Mouse (Mus musculus) lung, postnatal 0 days (tissue): ENCODE data around the gene Polr1b. TPM values are rescaled to one million over a fixed set of nuclear protein-coding genes. Genes with fewer than 3 reads are reported as not detected.

ENCODE experiments used
- ATAC-seq: fragments of 200-750 bp; cut with Nextera tagmentation; 2 replicates; pipeline ENCODE4 v1.8.0; 2017; ENCODE audit warnings: moderate library complexity
- DNase-seq: peaks from one replicate; pipeline ENCODE4 v3.0.0-alpha.2; 2016; ENCODE audit warnings: low spot score
- H3K27ac ChIP-seq: fragments of 300-500 bp; sonication (generic); 2 replicates; pipeline ENCODE4 v1.5.1; 2014; ENCODE audit warnings: antibody characterized with exemption, mild to moderate bottlenecking, low read length, mixed read lengths
- H3K27me3 ChIP-seq: fragments of 300-500 bp; sonication (generic); replicated peaks from 2 replicates; pipeline ENCODE4 v1.6.1; 2014; ENCODE audit warnings: low read length, mixed read lengths; ENCODE audit not compliant: insufficient read depth
- H3K36me3 ChIP-seq: fragments of 300-500 bp; sonication (generic); 2 replicates; pipeline ENCODE4 v1.6.1; 2014; ENCODE audit warnings: low read length, mixed read lengths; ENCODE audit not compliant: insufficient read depth
- H3K4me1 ChIP-seq: fragments of 300-500 bp; sonication (generic); 2 replicates; pipeline ENCODE4 v1.6.1; 2014; ENCODE audit warnings: antibody characterized with exemption, low read depth, low read length, mixed read lengths; ENCODE audit not compliant: insufficient read depth
- H3K4me2 ChIP-seq: fragments of 300-500 bp; sonication (generic); replicated peaks from 2 replicates; pipeline ENCODE4 v1.6.1; 2014; ENCODE audit warnings: low read depth, mild to moderate bottlenecking, low read length, moderate library complexity, mixed read lengths
- H3K4me3 ChIP-seq: fragments of 300-500 bp; sonication (generic); 2 replicates; pipeline ENCODE4 v1.5.1; 2014; ENCODE audit warnings: low read depth, low read length
- H3K9ac ChIP-seq: fragments of 300-500 bp; sonication (generic); replicated peaks from 2 replicates; pipeline ENCODE4 v1.6.1; 2014; ENCODE audit warnings: low read depth, mild to moderate bottlenecking
- H3K9me3 ChIP-seq: fragments of 300-500 bp; sonication (generic); 2 replicates; pipeline ENCODE4 v1.6.1; 2016; ENCODE audit warnings: low read length, mixed read lengths
- CTCF ChIP-seq: IDR thresholded peaks from 2 replicates; pipeline ENCODE4 v1.5.1; 2016; ENCODE audit warnings: antibody characterized with exemption, mild to moderate bottlenecking
- EP300 ChIP-seq: IDR thresholded peaks from 2 replicates; pipeline ENCODE4 v1.6.1; 2016; ENCODE audit warnings: antibody characterized with exemption, mild to moderate bottlenecking, control low read depth
- WGBS: fragments of 180-500 bp; shearing (Covaris S2); extraction: QIAGEN DNeasy Blood & Tissue Kit; methylation state at CpG from one replicate; pipeline ENCODE4 v1.1.7; 2014; 5-methylcytosine and 5-hydroxymethylcytosine counted together
- polyA plus RNA-seq: library from polyadenylated mRNA; unstranded; fragments of >200 nt; fragmentation: Nextera tagmentation; extraction: Ambion mirVana; gene quantifications from 2 replicates; pipeline ENCODE4 v1.2.1, GENCODE M21; 2015

Gene Polr1b
- polyA plus RNA-seq, 1 experiment from 2014 or later: 5.5 TPM

- WGBS: 59% methylated on average over 13 of the region's 13 CpGs
- TF ChIP-seq CTCF (peak; percentile 37), EP300 (no peak)
Measured at GRCm38 (mm10) chr2:129081097-129081496, 19.7 kb upstream of the Polr1b start.

GRCm38 (mm10) chr2:129083514-129083913, 17.3 kb upstream of the Polr1b start:
- H3K4me3 ChIP-seq: no peak overlapping the region
- ATAC-seq (no peak), DNase-seq (no peak)
- no peak overlapping the region for H3K9ac ChIP-seq
- peaks cover 3% of the 10 kb centered on the region; the same call in 1 of the 2 replicates for H3K36me3 ChIP-seq
- H3K27ac ChIP-seq: no peak overlapping the region
- no peak for TF ChIP-seq EP300
- no peak for TF ChIP-seq CTCF
- H3K4me2 ChIP-seq: no peak overlapping the region
- H3K27me3 ChIP-seq: no peaks in the 10 kb centered on the region
- H3K4me1 ChIP-seq: no peaks in the 10 kb centered on the region
- 87% methylated on average over 5 of the region's 5 CpGs for WGBS
- H3K9me3 ChIP-seq: no peaks in the 10 kb centered on the region

More at GRCm38 (mm10) chr2:129081097-129081496, 19.7 kb upstream of the Polr1b start:
- no peak overlapping the region for H3K4me3 ChIP-seq
- H3K27me3 ChIP-seq: no peaks in the 10 kb centered on the region
- no peak overlapping the region for H3K4me2 ChIP-seq
- H3K9me3 ChIP-seq: no peaks in the 10 kb centered on the region
- H3K4me1 ChIP-seq: no peaks in the 10 kb centered on the region
- DNase-seq (no peak), ATAC-seq (no peak)
- H3K9ac ChIP-seq: no peak overlapping the region
- peaks cover 10% of the 10 kb centered on the region; the same call in 1 of the 2 replicates for H3K36me3 ChIP-seq
- H3K27ac ChIP-seq: no peak overlapping the region

DNA sequence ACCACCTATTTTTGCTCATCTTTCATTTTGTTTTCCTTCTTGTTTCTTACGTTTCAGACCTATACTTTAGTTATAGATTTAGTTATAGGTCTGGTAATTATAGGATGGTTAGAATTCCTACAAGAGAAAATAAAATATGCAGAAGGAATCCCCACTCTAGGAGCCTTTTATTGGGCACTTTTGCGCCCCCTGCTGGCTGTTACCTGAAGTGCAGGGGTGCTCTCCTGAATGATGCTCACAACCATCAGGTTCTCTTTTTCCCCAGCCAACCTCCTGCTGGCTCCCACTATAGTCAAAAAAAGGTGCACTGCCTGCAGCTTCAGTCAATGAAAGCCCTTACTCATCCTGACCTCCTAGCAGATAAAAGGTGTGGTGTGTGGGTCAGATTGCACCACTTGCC, 15.8 kb upstream of the Polr1b start:
- TF ChIP-seq CTCF (peak; percentile 76), EP300 (no peak)
- peak; percentile 49 for DNase-seq
- peaks cover 9% of the 10 kb centered on the region; the same call in 1 of the 2 replicates for H3K36me3 ChIP-seq
- H3K9me3 ChIP-seq: no peaks in the 10 kb centered on the region
- H3K9ac ChIP-seq: no peak overlapping the region
- 54% methylated on average over 2 of the region's 2 CpGs for WGBS
- H3K27me3 ChIP-seq: no peaks in the 10 kb centered on the region
- no peak overlapping the region for H3K4me2 ChIP-seq
- ATAC-seq: no peak
- H3K4me3 ChIP-seq: no peak overlapping the region
- H3K4me1 ChIP-seq: no peaks in the 10 kb centered on the region
- no peak overlapping the region for H3K27ac ChIP-seq

GRCm38 (mm10) chr2:129087520-129087919, 13.3 kb upstream of the Polr1b start:
- WGBS: 96% methylated on average over 1 of the region's 1 CpGs
- DNase-seq (no peak), ATAC-seq (no peak)
- Histone ChIP-seq H3K27me3 (no peaks in the 10 kb centered on the region), H3K36me3 (0 out of 2 replicates have a peak, but pooled peaks cover 9% of the 10 kb centered on the region), H3K27ac (no peak overlapping the region), H3K4me2 (no peak overlapping the region), H3K4me3 (no peak overlapping the region), H3K9me3 (no peaks in the 10 kb centered on the region), H3K9ac (no peak overlapping the region), H3K4me1 (no peaks in the 10 kb centered on the region)
- TF ChIP-seq CTCF (no peak), EP300 (no peak)

GRCm38 (mm10) chr2:129090370-129090769, 10.4 kb upstream of the Polr1b start:
- Histone ChIP-seq H3K4me1 (no peaks in the 10 kb centered on the region), H3K9me3 (no peaks in the 10 kb centered on the region), H3K27ac (no peak overlapping the region), H3K9ac (no peak overlapping the region), H3K4me2 (no peak overlapping the region), H3K4me3 (no peak overlapping the region), H3K27me3 (no peaks in the 10 kb centered on the region), H3K36me3 (peaks cover 15% of the 10 kb centered on the region; the same call in 1 of the 2 replicates)
- WGBS: 57% methylated on average over 4 of the region's 4 CpGs
- DNase-seq: no peak
- ATAC-seq: no peak
- no peak for TF ChIP-seq EP300
- no peak for TF ChIP-seq CTCF

DNA sequence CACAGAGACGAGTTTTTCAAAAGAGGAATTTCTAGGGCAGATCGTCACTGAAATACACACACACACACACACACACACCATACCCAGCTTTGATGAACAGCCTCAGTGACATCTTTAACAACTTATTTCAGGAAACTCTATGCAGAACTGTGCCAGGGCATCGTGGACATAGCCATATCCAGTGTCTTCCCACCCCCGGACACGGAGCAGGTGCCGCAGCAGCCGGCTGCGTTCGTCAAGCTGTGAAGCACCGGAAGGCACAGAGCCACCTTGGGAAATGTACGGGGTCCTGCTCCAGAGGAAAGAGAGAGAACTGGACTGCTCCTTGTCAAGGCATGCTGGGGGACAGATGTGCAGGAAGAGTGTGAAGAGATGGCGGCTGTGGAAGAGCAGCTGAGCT, 8.0 kb upstream of the Polr1b start:
- H3K4me3 ChIP-seq: no peak overlapping the region
- H3K9ac ChIP-seq: no peak overlapping the region
- no peaks in the 10 kb centered on the region for H3K27me3 ChIP-seq
- no peaks in the 10 kb centered on the region for H3K9me3 ChIP-seq
- no peak for ATAC-seq
- no peak overlapping the region for H3K4me2 ChIP-seq
- H3K27ac ChIP-seq: no peak overlapping the region
- TF ChIP-seq CTCF (no peak), EP300 (no peak)
- no peak for DNase-seq
- 88% methylated on average over 12 of the region's 12 CpGs for WGBS
- peaks cover 15% of the 10 kb centered on the region; the same call in 1 of the 2 replicates for H3K36me3 ChIP-seq
- no peaks in the 10 kb centered on the region for H3K4me1 ChIP-seq
